Mouse (Mus musculus) C2C12 (cell line): ENCODE data around the gene Gm5134.

ENCODE experiments used
- CEBPB ChIP-seq: IDR thresholded peaks from one replicate; pipeline ENCODE4 v1.6.1; 2011; ENCODE audit warnings: low read depth, mild to moderate bottlenecking, control low read depth, moderate library complexity
- CTCF ChIP-seq: IDR thresholded peaks from one replicate; pipeline ENCODE4 v1.5.1; 2011; ENCODE audit not compliant: control insufficient read depth, insufficient read depth, insufficient read length
- MAX ChIP-seq: IDR thresholded peaks from one replicate; pipeline ENCODE4 v1.6.1; 2011; ENCODE audit warnings: mild to moderate bottlenecking, control low read depth
- MYOD1 ChIP-seq: IDR thresholded peaks from one replicate; pipeline ENCODE4 v1.6.1; 2011; ENCODE audit warnings: low read depth; ENCODE audit not compliant: control insufficient read depth, insufficient read length
- MYOG ChIP-seq: IDR thresholded peaks from one replicate; pipeline ENCODE4 v1.6.1; 2011; ENCODE audit not compliant: control insufficient read depth, insufficient read length; ENCODE audit errors: extremely low read depth
- USF1 ChIP-seq: IDR thresholded peaks from one replicate; pipeline ENCODE4 v1.6.1; 2011; ENCODE audit warnings: low read depth, mild to moderate bottlenecking, control low read depth, moderate library complexity

DNA sequence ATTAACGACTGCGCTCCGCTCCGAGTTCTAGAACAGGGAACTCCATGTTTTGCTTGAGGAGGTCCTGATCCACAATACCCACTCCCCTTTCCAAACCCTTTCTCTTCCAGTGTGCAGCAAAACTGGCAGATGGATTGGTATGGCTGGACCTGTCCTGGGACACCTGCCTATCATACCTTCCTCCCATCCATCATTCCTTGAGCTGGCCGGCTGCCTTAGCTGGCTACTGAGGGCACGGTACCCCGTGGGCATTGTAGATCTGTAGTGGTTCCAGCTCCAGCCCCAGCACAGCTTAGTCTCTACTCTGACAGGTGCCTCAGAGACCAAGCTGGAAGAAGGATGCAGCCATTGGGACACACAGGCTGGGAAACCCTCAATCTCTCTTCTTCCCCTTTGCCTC, 23.0 kb upstream of the Gm5134 start:
- TF ChIP-seq MAX = no peak
- TF ChIP-seq CTCF = no peak
- TF ChIP-seq MYOD1 = no peak
- TF ChIP-seq USF1 = no peak
- no peak for TF ChIP-seq CEBPB
- TF ChIP-seq MYOG = no peak
